Mouse (Mus musculus): ENCODE results near the gene Ei24.

- TF ChIP-seq POLR2A (IDR thresholded peaks at IDR 0.05; ENCODE audit: insufficient read depth, low read depth, low read length) (no peak), CTCF (IDR thresholded peaks at IDR 0.05) (no peak), EP300 (IDR thresholded peaks at IDR 0.05; ENCODE audit: insufficient read depth, low read depth, low read length) (no peak)
These were observed 24.8 kb upstream of the Ei24 start for GRCm38 (mm10) chr9:36822024-36822423.
